Mouse (Mus musculus): ENCODE data around the gene Ascc2. TPM values are rescaled to one million over a fixed set of nuclear protein-coding genes. Genes with fewer than 3 reads are reported as not detected.
A peak's percentile ranks its signal among the peaks of the same experiment; 100 is the strongest.
"Not testable (repeated sequence)": the region's sequence is repeated elsewhere in the genome, so short reads cannot be mapped to it uniquely, and the experiment has no call there.

Ascc2 gene
- polyA plus RNA-seq, 3 experiments from 2014 or later, result 31.0 to 32.0 (median 31.7) TPM

DNA sequence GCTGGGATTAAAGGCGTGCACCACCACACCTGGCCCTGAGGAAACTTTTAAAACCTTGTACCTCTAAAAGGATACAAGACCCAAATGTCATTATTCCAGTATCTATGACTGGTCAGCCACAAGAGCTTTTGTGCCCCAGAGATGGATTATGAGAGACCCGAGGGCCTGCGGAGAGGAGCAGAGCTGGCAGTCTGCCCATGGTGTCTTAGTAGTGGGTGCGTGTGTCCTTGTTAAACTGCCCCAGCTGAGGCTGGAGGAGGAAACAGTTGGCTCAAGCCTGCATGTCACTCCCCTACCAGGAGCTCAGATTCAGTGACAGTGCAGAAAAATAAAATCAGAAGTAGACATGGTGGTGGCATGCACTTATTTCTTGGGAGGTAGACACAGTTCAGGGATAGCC, 47.5 kb downstream of the Ascc2 start:
- no peak for ATAC-seq

DNA sequence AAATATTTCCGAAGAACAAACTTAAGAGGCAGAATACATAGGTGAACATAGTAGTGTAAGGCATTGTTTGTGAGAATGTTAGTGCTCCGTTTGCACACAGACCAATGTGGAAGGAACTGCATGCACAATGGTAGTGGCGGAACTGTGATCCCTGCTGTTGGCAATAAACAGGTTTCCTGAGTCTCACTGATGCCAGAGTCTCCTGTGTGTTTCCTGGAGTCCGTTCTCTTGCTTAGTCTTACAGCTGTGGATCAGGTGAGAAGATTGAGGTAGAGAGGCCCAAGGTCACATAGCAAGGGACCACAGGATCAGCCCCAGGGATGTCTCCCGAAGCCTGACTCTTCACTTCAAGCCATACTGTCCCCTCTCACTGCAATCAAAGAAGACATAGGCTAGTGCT, 48.0 kb downstream of the Ascc2 start:
- no peak for ATAC-seq

- no peak for ATAC-seq
Observed at GRCm38 (mm10) chr11:4687027-4687426, 49.5 kb downstream of the Ascc2 start.

DNA sequence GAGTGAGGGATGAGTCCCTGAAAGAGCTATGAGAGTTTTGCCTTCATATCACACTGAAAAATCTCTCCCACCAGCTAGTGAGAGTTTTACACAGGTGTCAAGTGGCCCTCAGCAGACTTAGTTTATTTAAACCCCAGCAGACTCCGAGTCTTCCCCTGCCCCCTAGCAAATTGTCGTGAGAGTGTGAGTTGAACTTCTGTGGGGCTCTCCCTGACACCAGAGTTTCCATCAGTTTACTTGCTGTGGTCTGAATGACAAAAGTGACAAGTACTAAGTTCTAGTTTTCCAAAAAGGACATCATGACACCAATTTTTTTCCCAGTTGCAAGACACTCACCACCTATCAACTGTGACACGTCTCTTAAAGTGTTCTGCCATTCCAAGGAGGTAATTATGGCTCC, 50.3 kb downstream of the Ascc2 start:
- peak; percentile 41 for ATAC-seq

DNA sequence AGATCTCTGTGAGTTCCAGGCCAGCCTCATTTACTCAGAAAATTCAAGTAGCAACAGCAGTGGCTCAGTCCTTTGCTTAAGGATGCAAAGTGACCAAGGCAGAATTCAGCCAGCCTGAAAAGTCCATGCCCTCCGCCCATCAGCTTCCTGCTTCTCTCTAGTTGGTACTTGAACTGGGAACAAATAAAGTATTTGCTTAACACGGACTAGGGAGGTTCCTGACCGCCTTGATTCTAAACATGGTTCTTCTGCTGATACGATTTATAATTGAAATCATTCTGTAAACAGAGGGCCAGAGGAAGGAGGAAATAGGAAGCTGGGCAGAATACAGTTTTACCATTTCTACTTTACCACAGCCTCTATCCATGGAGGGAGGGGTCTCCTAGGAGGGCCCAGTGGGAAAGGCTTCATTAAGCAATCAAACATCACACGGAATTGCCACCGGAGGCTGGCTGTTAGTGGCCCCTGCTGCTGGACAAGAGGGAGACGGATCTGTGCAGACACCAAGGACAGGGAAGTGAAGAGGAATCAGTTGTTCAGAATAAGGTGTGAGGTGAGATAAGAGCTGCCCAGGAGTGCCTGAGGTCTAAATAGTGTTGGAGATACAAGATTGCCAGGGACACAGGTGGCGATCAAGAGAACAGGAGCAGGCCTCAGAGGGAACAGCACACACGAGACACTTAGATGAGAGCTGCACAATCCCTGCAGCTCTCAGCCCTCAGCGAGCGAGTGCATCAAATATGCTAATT, 51.3 kb downstream of the Ascc2 start:
- no peak for ATAC-seq

DNA sequence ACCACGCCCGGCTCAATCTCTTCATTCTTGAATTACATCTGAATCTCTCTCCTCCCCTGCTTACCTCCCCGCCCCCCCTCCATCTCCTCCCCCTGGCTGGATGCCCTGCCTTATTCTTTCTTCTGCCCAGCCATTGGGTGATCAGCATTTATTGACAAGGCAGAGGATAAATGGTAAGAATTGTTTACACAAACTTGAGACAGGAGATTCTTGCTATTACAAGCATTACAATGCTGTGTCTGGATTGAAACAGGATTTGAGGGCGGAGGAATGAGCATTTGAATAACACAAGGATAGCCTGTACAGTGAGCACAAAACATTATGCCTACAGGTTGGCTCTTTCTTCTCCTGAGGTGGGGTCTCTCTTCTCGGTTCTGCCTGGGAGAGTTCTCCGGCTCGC, 52.8 kb downstream of the Ascc2 start:
- ATAC-seq, result no peak

GRCm38 (mm10) chr11:4691213-4691612, 53.7 kb downstream of the Ascc2 start:
- ATAC-seq, result no peak

GRCm38 (mm10) chr11:4692162-4692561, 54.6 kb downstream of the Ascc2 start:
- ATAC-seq, result no peak

DNA sequence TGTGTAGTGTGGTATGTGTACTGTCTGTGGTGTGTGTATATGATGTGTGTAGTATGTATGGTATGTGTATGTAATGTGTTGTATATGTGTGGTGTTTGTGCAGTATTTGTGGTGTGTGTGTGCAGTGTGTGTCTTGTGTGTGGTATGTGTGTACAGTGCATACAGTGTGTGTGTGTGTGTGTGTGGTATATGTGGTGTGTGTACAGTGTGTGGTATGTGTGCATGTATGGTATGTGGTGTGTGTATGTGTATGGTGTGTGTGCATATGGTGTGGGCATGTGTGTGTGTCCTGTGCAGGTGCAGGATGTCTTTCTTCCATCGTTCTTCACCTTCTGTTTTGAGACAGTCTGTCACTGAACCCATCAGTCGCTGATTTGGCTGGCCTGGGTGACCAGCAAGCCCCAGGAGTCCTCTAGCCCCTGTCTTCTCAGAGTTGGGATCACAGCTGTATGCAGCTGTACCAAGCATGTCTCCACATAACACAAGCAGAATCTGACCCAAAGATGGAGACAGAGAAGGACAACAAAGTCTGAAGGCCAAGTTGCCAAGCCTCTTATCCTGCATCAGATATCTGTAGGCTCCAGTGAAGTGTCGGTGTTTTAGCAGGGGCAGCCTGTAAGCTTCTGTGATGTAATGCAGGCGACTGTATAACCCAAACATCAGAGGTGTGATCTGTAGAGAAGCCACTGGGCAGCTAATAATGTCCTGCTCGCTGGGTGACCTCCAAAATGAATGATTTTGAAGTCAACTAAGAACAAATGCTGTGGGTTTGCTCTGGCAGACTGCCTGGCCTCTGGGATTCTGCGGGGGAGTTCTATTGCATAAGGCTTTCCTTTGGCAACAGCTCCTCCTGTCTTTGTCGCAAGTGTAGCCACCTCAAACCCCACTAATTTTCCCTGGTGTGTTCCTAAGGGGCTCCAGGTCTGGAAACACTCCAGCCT, 59.8 kb downstream of the Ascc2 start:
- no peak for ATAC-seq

GRCm38 (mm10) chr11:4700726-4701125, 63.2 kb downstream of the Ascc2 start:
- ATAC-seq, result no peak

DNA sequence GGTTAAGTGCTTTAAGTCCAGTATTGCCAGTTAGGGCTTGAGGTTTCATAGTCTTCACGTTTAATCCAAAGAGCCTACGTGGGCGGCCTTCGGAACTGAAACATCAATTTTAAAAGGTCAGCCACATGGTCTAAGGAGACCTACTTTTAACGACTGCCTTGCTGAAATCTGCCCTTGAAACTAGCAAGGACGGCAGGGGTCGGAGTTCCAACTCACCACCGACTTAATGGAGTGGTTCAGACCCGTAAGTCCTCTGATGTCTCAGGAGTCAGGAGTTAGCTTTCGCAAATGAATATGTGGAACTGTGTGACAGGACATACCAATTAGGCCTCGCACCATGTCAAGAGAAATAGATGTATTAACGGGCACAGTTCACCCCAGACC, 66.1 kb downstream of the Ascc2 start:
- ATAC-seq, result no peak

- peak; percentile 99 for ATAC-seq
Observed at GRCm38 (mm10) chr11:4704072-4704964, 66.8 kb downstream of the Ascc2 start, which contains the start of the genes Uqcr10 and Zmat5. Gene Uqcr10 (minus strand): TSS chr11:4704342. Gene Zmat5 (plus strand): TSS chr11:4704678.

DNA sequence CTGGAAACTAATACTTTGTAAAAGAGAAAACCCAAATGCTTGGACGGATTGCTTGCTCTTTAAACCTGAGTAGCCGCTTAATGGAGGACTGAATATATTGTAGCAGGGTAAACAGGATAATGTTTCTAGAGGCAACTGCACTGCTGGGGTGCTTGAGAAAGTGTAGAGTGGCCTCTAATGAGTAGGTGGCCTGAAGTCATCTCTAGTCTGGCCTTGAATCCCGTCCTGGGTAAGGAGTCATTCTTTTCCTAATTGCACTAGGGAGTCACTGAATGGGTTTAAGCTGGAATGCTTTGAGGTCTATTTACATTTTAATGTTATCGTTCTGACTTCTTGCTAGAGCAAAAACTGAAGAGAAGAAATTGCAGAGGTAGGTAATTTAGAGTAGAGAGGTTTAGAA, 67.6 kb downstream of the Ascc2 start:
- no peak for ATAC-seq

DNA sequence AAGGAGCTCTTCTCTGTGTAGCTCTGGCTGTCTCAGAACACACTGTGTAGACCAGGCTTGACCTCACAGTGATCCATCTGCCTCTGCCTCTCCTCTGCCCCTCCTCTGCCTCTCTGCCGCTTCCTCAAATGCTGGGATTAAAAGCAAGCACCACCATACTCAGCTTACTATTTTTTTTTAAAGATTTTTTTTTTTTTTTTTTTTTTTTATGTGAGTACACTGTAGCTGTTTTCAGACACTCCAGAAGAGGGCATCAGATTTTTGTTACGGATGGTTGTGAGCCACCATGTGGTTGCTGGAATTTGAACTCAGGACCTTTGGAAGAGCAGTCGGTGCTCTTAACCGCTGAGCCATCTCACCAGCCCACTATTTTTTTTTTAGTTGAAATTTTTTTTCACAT, 72.6 kb downstream of the Ascc2 start:
- not testable (repeated sequence) for ATAC-seq

DNA sequence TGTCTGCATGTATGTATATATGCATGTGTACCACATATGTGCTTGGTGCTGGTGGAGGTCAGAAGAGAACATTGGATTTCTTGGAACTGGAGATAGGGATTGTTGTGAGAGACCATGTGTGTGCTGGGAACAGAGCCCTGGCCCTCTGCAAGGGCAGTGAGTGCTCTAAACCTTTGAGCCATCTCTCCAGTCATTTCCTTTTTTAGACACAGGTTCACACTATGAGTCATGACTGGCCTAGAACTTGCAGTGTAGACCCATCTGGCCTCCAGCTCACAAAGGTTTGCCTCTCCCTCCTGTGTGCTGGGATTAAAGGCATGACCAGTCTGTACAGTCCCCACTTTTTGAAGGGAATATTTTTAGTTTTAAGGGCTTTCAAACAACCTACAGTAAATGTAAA, 75.3 kb downstream of the Ascc2 start:
- no peak for ATAC-seq

GRCm38 (mm10) chr11:4714727-4715126, 77.2 kb downstream of the Ascc2 start:
- no peak for ATAC-seq

GRCm38 (mm10) chr11:4715596-4715995, 78.0 kb downstream of the Ascc2 start:
- ATAC-seq, result no peak

DNA sequence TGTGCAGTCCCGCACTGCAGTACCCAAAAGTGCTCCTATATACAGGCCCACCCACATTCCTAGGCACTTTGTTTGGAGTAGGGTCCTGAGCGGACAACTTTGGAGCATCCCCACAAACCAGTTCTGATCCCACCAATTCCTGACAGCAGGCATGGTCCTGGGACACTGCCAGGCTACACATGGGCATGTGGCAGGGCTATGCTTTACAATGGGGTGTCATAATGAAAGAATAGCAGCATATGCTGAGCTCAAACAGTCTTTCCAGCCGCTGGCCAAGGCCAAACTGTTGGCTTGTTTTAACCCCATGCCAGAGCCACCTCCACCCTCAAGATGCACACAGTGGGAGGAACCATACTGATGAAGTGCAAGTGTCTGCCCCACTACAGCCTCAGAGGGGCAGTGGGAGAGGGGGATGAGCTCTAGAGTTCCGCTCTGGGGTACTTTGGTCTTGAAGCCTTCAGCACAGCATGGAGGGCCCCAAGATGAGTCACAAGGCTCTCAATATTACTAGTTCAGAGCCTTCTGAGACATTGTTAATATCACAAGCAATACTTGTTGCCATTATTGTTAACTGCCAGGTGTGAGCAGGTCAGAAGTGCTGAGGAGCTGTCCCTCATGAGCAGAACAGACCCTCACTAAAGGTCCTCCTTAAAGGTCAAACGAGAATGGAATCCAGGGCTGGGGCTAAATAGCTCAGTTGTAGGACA, 79.1 kb downstream of the Ascc2 start:
- ATAC-seq, result no peak

DNA sequence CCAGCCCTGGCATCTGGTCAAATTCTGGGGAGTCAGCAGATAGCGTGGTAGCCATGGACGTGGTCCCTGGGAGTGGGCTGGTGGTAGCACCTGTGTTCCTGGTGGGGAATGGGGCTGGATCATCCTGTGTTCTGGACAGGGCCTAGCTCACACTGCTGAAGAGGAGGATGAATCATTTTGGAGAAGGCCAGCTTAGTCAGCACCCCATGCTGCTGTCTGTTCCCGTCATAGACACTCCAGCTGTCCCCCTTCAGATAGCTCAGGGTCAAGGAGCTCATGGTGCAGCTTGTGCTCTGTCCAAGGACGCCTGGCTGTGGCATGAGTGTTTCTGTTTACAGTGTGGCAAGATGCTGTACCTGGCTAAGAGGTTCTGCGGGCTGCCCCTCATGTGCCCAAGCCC, 81.0 kb downstream of the Ascc2 start:
- no peak for ATAC-seq

- ATAC-seq, result no peak
Observed at GRCm38 (mm10) chr11:4719961-4720360, 82.4 kb downstream of the Ascc2 start.

GRCm38 (mm10) chr11:4720393-4720792, 82.8 kb downstream of the Ascc2 start:
- ATAC-seq, result no peak

Data from inflammation-experienced regulatory T-cells, adult 6 months (primary cell).